Comparison of ENCODE assay signal across 14 mouse cellular contexts in the genomic region with DNA sequence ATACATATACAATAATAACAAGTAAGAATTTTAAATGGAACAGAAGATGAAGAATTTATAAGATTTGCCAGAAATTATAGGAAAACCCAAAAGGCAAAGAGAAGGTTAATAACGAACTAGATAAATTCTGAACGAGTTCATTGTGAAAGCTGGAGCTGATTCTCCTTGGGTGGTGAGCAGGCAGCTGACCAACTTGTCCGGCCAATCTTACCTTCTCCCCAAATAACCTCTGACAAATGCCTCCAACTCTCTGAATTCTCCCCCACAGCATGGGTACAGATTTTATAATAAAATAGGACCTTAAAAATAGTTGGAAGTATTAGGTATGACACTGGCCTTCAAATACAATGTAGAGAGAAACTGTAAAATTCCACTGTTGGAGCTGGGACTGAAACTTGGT.
"Had no signal": no experiment of that assay in that cellular context is flagged by ENCODE, and none has a peak within 500 bp of the region (broad histone marks: within the 10 kb centered on the region; RNA-seq: fewer than 3 reads in every experiment).

No protein-coding gene starts in this region.

- H3K27ac ChIP-seq: neural tube, embryonic 13.5 days; neural tube, embryonic 15.5 days; stomach, embryonic 15.5 days had no signal

- H3K36me3 ChIP-seq: neural tube, embryonic 13.5 days; neural tube, embryonic 15.5 days; stomach, embryonic 15.5 days had no signal

- H3K27me3 ChIP-seq: neural tube, embryonic 13.5 days; neural tube, embryonic 15.5 days; stomach, embryonic 15.5 days had no signal

- H3K4me1 ChIP-seq: neural tube, embryonic 13.5 days; neural tube, embryonic 15.5 days; stomach, embryonic 15.5 days had no signal

- H3K4me3 ChIP-seq: neural tube, embryonic 13.5 days; neural tube, embryonic 15.5 days; stomach, embryonic 15.5 days had no signal

- H3K9ac ChIP-seq: neural tube, embryonic 13.5 days; neural tube, embryonic 15.5 days; stomach, embryonic 15.5 days had no signal

- DNase-seq: retina, postnatal 1 day; right cerebral cortex, postnatal 14 days; right cerebral cortex, postnatal 25 days; right cerebral cortex, postnatal 4 days; spleen, adult 18-20 months; thymus, adult 18-20 months; thymus, adult 2 months; thymus, postnatal 14 days; thymus, postnatal 25 days; thymus, postnatal 36 days; thymus, postnatal 4 days had no signal
